Comparison of ENCODE assay signal across 8 mouse cellular contexts in genomic region chr5:31092231-31092975, GRCm38 (mm10). TPM values are rescaled to one million over a fixed set of nuclear protein-coding genes. Genes with fewer than 3 reads are reported as not detected.
DNase-seq lines count a peak whose midpoint lies in the region; ATAC-seq and TF ChIP-seq lines count a peak whose summit lies in the region.

No protein-coding gene starts in this region.

- peak overlapping the region; percentile 60 for H3K4me2 ChIP-seq in liver, embryonic 16.5 days (ENCODE audit: low read depth, low read length)
- peak overlapping the region; percentile 76 for H3K4me2 ChIP-seq in stomach, embryonic 16.5 days (ENCODE audit: low read depth, low read length)

- H3K9me3 ChIP-seq in liver, embryonic 16.5 days (replicated peaks; ENCODE audit: control insufficient read depth, low read length): no peaks in the 10 kb centered on the region
- no peaks in the 10 kb centered on the region for H3K9me3 ChIP-seq in stomach, embryonic 16.5 days (replicated peaks; ENCODE audit: control insufficient read depth, low read length)

- H3K27me3 ChIP-seq in testis, adult 2 months (ENCODE audit: control insufficient read depth, insufficient read depth, low read length): peaks cover 5% of the 10 kb centered on the region; the same call in 1 of the 2 replicates
- H3K27me3 ChIP-seq in liver, embryonic 16.5 days (ENCODE audit: control insufficient read depth, insufficient read depth, low read depth, low read length): peaks cover 75% of the 10 kb centered on the region
- H3K27me3 ChIP-seq in stomach, embryonic 16.5 days (ENCODE audit: control insufficient read depth, insufficient read depth, low read length): peaks cover 84% of the 10 kb centered on the region

- no peak for TF ChIP-seq CTCF in testis, adult 2 months (IDR thresholded peaks at IDR 0.05; ENCODE audit: control insufficient read depth, insufficient read depth, insufficient replicate concordance, low read depth, low read length)

- no peak overlapping the region for H3K9ac ChIP-seq in liver, embryonic 16.5 days (ENCODE audit: low read depth, low read length)
- peak overlapping the region; percentile 20; the same call in 1 of the 2 replicates for H3K9ac ChIP-seq in stomach, embryonic 16.5 days (ENCODE audit: low read length)

- TF ChIP-seq POLR2A in testis, adult 2 months (IDR thresholded peaks at IDR 0.05; ENCODE audit: control insufficient read depth, low read depth, low read length): no peak

- 6% methylated on average over 30 of the region's 53 CpGs for WGBS in liver, embryonic 16.5 days (ENCODE audit: insufficient replicate concordance)
- 2% methylated on average over 46 of the region's 53 CpGs for WGBS in stomach, embryonic 16.5 days

- H3K4me3 ChIP-seq in testis, adult 2 months (ENCODE audit: control insufficient read depth, low read depth, low read length): peak overlapping the region; percentile 41
- H3K4me3 ChIP-seq in liver, embryonic 16.5 days (ENCODE audit: low read depth, low read length): peak overlapping the region; percentile 46
- peak overlapping the region; percentile 51 for H3K4me3 ChIP-seq in stomach, embryonic 16.5 days (replicated peaks; ENCODE audit: low read length)

- peak; percentile 16; the same call in 1 of the 2 replicates for ATAC-seq in frontal cortex, adult (ENCODE audit: low TSS enrichment)
- no peak for ATAC-seq in liver, embryonic 16.5 days (ENCODE audit: low read depth)
- no peak for ATAC-seq in stomach, embryonic 16.5 days (ENCODE audit: insufficient read depth, low FRiP score)

- no peaks in the 10 kb centered on the region for H3K36me3 ChIP-seq in testis, adult 2 months (ENCODE audit: control insufficient read depth, insufficient read depth, low read length)
- H3K36me3 ChIP-seq in liver, embryonic 16.5 days (ENCODE audit: control insufficient read depth, insufficient read depth): no peaks in the 10 kb centered on the region
- no peaks in the 10 kb centered on the region for H3K36me3 ChIP-seq in stomach, embryonic 16.5 days (ENCODE audit: control insufficient read depth, insufficient read depth, low read length)

- no peak for DNase-seq in frontal cortex, postnatal 14 days (ENCODE audit: low spot score in 2 of 2)
- no peak for DNase-seq in testis, postnatal 14 days (ENCODE audit: low spot score)
- no peak for DNase-seq in ovary, postnatal 36 days (ENCODE audit: low spot score)
- no peak for DNase-seq in kidney, postnatal 4 days

- H3K27ac ChIP-seq in testis, adult 2 months (ENCODE audit: control insufficient read depth, insufficient read depth, low read depth, low read length): no peak overlapping the region
- H3K27ac ChIP-seq in liver, embryonic 16.5 days (ENCODE audit: low read length): no peak overlapping the region
- no peak overlapping the region for H3K27ac ChIP-seq in stomach, embryonic 16.5 days (ENCODE audit: low read length)

- peaks cover 32% of the 10 kb centered on the region for H3K4me1 ChIP-seq in testis, adult 2 months (ENCODE audit: control insufficient read depth, insufficient read depth, low read length)
- peaks cover 3% of the 10 kb centered on the region for H3K4me1 ChIP-seq in liver, embryonic 16.5 days (ENCODE audit: control insufficient read depth, low read depth, low read length)
- peaks cover 26% of the 10 kb centered on the region for H3K4me1 ChIP-seq in stomach, embryonic 16.5 days (ENCODE audit: control insufficient read depth, insufficient read depth, low read length)

RNA-seq across cellular contexts. Expression of gene Dnajc5g, which starts 13.7 kb away (rescaled TPM):
- 172 and 183 TPM in 2 replicates for polyA plus RNA-seq in testis, adult 2 months (2012; rRNA removed)
- polyA plus RNA-seq in liver, embryonic 16.5 days (2015; fragmentation: Nextera tagmentation; extraction: Ambion mirVana): not detected in 2 replicates
- not detected in 2 replicates for polyA plus RNA-seq in stomach, embryonic 16.5 days (2015; fragmentation: Nextera tagmentation; extraction: Ambion mirVana)

RNA-seq across cellular contexts. Expression of gene Slc30a3, which starts 15.6 kb away (rescaled TPM):
- polyA plus RNA-seq in testis, adult 2 months (2012; rRNA removed): 311 and 315 TPM in 2 replicates
- polyA plus RNA-seq in liver, embryonic 16.5 days (2015; fragmentation: Nextera tagmentation; extraction: Ambion mirVana): 0.39 and 0.48 TPM in 2 replicates
- 0.25 and 0.30 TPM in 2 replicates for polyA plus RNA-seq in stomach, embryonic 16.5 days (2015; fragmentation: Nextera tagmentation; extraction: Ambion mirVana)

RNA-seq across cellular contexts. Expression of gene Trim54, which starts 24.1 kb away (rescaled TPM):
- polyA plus RNA-seq in testis, adult 2 months (2012; rRNA removed): 9.8 and 11.1 TPM in 2 replicates
- polyA plus RNA-seq in liver, embryonic 16.5 days (2015; fragmentation: Nextera tagmentation; extraction: Ambion mirVana): 0.41 and 0.57 TPM in 2 replicates
- polyA plus RNA-seq in stomach, embryonic 16.5 days (2015; fragmentation: Nextera tagmentation; extraction: Ambion mirVana): 5.9 TPM in 1 of 2 replicates, not detected in the other

RNA-seq across cellular contexts. Expression of gene Cad, which starts 37.8 kb away (rescaled TPM):
- polyA plus RNA-seq in testis, adult 2 months (2012; rRNA removed): 11.2 and 14.0 TPM in 2 replicates
- polyA plus RNA-seq in liver, embryonic 16.5 days (2015; fragmentation: Nextera tagmentation; extraction: Ambion mirVana): 13.0 and 14.2 TPM in 2 replicates
- polyA plus RNA-seq in stomach, embryonic 16.5 days (2015; fragmentation: Nextera tagmentation; extraction: Ambion mirVana): 26.0 and 26.8 TPM in 2 replicates

RNA-seq across cellular contexts. Expression of gene Slc5a6, which starts 43.7 kb away (rescaled TPM):
- 5.4 and 6.2 TPM in 2 replicates for polyA plus RNA-seq in testis, adult 2 months (2012; rRNA removed)
- polyA plus RNA-seq in liver, embryonic 16.5 days (2015; fragmentation: Nextera tagmentation; extraction: Ambion mirVana): 3.1 and 4.8 TPM in 2 replicates
- 9.5 and 10.3 TPM in 2 replicates for polyA plus RNA-seq in stomach, embryonic 16.5 days (2015; fragmentation: Nextera tagmentation; extraction: Ambion mirVana)

Comparison
In these comparisons a context has a peak if more than half of its experiments do, and no peak if none do; other contexts are left out.
1. RNA of gene Dnajc5g, which starts 13.7 kb away (polyA plus RNA-seq): 172 to 183 TPM in testis, adult 2 months; not detected in liver, embryonic 16.5 days and not detected in stomach, embryonic 16.5 days; every median in the first group is over 100 times any median in the second.
2. RNA of gene Slc30a3, which starts 15.6 kb away (polyA plus RNA-seq): 311 to 315 TPM in testis, adult 2 months; 0.39 to 0.48 TPM in liver, embryonic 16.5 days and 0.25 to 0.30 TPM in stomach, embryonic 16.5 days; every median in the first group is over 100 times any median in the second.
3. Peak in every context shown above with its lines, with median percentiles within 50 percentile points of each other: H3K4me3 ChIP-seq.